Mouse (Mus musculus) CD4-positive, CD25-positive, alpha-beta regulatory T cell, adult 2 months (primary cell): ENCODE results near the gene Rora.

Source experiments
- DNase-seq: peaks from one replicate; pipeline ENCODE4 v3.0.0-alpha.2; 2012; ENCODE audit warnings: low read depth, low spot score

The Rora gene

GRCm38 (mm10) chr9:69290018-69290880, 636.7 kb downstream of the Rora start:
- peak; percentile 61 for DNase-seq

DNA sequence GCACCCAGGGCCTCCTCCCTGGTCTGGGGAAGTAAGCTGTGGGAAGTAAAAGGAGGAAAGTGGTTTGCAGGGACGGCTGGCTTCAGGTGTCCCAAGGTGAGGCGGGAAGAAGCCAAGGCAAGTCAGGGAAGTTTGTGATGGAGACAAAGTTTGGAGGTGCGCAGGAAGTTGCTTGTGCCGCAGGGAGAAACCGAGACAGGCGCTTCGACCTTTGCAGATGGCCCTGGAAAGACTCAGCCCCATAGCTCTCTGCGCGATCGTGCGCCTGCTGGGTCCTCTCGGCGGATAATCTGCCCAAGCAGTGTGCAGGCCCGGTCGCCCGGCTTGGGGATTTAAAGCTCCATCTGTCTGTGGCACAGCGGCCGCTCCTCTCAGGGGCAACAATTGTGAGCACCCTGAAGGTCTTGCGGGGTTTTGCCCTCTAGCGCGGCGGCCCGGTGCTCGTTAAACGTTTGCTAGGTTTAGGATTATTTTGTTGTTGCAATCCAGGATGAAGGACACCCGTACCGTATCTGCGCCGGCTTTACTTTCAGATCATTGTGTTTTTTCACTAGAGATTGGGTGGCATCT, 637.4 kb downstream of the Rora start:
- peak; percentile 53 for DNase-seq

- DNase-seq: no peak
These were observed 637.9 kb downstream of the Rora start for GRCm38 (mm10) chr9:69291451-69291850.

- DNase-seq: no peak
These were observed 638.8 kb downstream of the Rora start for GRCm38 (mm10) chr9:69292353-69292752.

DNA sequence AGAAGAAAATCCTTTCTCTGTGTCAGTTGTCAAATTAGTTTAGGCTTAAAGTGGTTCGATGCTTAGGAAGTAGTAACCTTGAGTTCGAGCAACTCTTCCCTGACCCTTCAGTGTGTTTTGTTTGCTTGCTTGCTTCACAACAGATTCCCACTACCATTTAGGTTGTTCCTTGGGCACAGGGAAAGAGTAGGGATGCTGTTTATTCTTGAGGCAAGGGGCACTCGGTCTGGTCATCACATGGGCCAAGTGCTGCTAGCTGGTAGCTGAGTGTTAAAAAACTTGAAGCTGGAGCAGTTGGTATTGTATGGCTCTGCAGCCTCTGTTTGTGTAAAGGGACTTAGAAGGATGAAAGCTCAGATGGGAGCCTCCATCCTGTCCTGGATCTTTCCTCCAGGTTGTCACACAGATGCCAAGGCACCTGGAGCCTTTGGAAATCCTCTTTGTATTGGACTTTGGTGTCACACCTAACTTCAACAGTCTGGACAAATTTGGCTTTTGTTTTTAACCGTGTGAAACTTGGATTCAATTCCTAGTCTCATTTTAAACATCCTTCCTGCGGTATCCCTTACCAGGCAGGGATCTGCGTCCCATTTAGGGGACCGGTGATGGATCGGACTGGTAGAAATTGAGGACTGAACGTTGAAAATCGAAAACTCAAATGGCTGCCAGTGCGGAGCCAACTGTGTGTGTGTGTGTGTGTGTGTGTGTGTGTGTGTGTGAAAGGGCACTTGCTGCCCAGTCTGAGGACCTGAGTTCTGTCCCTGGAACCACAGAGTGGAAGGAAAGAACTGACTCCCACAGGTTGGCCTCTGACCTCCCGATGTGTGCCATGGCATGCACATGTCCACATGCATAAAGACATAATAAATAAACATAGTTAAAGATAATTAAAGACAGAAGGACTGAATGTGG, 639.4 kb downstream of the Rora start:
- no peak for DNase-seq

- DNase-seq: no peak
These were observed 640.1 kb downstream of the Rora start for GRCm38 (mm10) chr9:69293688-69294074.

DNA sequence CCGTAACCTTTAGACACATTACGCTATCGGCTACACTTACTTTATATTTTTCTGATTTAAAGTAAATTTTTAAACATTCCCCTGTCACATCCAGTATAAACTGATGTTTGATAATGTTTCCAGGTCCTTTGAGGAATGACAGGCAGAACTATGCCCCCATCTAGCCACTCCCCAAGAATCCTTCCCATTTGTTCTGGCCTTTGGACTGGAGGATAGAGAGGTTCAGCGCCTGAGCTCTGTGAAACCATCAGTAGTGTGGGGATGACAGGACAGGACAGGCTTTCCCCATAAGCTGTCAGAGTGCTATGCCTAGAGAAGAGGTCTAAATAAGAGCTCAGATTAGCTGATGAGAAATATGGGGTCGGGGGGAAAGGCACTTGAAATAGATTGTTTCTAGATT, 640.8 kb downstream of the Rora start:
- no peak for DNase-seq

DNA sequence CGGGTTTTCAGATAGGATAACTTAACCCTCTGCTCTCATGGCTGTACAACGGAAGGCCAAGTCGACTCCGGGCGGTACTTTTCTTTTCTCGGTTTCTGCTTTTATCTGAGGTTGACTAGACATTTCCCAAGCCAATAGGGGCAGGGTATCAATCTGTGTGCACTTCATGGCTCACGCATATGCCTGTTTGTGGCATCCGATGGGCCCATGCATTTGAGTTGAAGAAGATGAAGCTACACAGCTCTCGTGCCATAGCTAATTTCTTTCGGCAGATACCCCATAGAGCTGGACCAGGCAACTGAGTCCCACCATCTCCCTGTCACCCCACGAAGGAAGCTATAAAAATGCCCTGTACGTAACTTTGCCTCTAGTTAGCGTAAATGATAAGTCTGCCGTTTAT, 641.3 kb downstream of the Rora start:
- DNase-seq: no peak

DNA sequence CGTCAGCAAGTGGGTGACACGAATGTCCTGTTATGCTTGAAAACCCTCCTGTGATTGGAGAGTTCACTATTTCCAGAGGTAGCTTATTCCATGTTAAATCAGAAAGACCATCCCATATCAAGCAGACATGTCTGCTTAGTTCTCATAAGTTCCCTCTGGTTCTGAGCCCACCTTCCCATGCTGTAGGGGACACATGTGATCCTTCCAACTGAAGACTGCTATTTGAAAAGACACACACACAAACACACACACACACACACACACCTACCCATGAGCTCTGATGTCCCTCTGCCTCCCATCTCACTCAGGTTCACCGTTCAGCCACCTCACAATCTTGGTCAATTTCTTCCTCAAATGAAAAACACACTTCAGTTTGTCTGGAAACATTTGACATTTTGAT, 642.2 kb downstream of the Rora start:
- no peak for DNase-seq

GRCm38 (mm10) chr9:69296418-69296817, 642.8 kb downstream of the Rora start:
- DNase-seq: peak; percentile 79

DNA sequence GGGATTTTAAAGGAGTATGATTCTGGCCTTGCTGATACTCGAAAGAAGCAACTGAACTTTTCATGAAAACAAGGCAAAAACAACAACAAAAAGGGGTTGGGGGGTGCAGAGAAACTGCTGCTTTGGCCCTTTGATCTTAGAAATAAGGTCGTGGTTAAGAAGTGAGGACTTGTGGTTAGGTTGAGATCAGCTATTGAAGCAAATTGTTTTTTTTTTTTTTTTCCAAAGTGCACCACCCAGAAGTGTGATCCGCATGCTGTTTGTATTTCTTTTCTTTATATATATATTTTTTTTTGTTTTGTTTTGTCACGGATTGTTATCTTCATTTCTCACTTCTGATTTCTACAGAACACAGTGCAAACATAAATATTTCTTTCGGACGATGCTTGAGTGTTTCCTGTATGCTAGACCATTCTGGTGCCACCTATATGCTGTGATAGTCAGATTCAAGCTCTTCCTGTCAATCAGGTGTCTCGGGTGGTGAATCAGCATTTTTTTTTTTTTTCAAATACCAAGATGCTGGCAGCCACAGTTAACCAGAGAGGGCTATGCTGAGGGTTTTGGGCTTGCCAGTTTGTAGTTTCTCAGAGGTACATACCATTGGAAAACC, 644.3 kb downstream of the Rora start:
- peak; percentile 64 for DNase-seq

- no peak for DNase-seq
These were observed 645.2 kb downstream of the Rora start for GRCm38 (mm10) chr9:69298566-69299335.

DNA sequence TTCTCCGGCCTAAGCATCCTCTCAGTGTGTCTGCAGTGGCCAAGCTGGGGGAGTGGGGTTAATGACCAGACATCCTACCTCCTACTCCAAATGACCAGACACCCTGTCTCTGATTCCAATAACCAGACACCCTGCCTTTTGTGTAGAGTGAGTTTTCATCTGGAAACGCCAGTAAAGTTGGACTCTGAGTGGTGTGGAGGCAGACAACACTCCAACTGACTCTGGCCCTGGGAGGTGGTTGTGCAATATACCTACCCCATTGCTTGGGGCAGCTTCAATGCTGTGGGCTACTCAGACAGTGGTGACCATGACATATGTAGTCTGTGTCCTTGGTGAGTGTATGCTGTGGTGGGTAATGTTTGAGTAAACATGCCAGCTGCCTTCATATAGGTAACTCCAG, 645.9 kb downstream of the Rora start:
- DNase-seq: no peak

DNA sequence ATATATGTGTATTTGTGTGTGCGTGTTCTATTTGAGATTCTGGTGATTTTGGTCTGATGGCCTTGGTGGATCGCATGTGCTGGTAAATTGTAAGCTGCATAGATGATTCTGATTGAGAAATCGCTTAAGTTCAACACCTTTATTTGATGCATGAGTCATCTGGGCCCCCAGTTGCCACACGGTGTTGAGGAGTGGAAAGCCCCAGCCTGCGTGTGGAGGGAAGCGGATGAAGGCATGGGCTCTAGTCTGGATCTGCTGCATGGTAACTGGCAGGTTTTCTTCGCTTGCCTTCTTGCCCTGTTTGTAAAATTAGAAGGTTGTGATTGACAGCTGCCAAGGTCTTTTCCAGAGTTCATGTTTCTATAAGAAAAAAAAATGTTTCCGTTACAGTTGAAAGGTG, 646.7 kb downstream of the Rora start:
- DNase-seq: peak; percentile 82

DNA sequence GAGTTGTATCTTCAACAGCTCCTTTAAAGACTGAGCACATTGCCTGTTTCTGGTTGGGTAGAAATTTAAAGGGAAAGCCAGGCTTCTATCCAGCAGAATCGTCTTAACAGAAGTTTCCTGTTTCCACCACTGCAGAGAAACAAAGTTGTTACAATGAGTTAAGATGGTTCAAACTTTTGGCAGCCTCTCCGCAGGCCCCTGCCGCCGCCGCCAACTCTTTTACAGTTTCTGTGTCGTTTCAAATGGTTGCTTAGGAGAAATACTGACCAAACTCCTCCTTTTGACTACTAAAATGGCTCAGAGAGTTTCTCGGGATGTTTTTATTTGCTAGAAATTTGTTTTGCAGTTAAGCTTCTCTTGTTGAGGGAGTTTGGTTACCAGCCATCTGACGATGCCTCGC, 647.9 kb downstream of the Rora start:
- peak; percentile 38 for DNase-seq

DNA sequence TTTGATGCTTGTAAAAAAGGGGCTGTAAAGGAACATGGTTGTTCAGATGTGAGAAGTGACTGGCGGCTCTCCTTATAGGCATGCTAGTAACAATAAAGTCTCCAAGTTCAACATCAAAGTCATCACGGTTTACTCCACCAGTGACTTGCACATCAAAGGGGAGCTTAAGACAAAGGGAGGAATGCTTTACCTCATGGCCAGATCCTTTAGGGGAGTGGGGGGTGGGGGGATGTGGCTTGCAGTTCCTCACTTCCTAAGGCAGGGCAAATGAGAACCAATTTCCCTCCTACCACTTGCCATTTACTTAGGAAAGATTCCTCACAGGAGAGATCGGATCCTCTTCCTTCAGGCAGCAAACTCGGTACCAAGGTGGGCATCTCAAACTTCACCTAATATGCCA, 648.4 kb downstream of the Rora start:
- peak; percentile 34 for DNase-seq

DNA sequence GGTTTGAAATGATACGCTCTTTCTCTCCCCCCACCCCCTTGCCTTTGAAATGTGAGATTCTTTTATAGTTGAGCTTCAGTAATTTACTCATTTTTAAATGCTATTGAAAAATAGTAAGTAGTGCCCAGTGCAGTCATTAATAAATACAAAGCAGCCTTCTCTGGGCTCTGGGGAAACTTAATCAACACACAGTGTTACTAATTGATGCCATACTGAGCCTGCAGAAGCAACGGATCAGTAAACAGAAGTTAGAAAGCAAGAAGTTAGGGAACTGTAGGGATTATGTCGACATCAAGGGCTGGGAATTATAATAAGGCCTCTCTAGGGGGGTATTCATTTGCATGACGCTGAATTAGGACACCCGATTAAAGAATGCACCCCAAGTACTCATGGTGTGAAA, 649.3 kb downstream of the Rora start:
- no peak for DNase-seq

- no peak for DNase-seq
These were observed 649.9 kb downstream of the Rora start for GRCm38 (mm10) chr9:69303346-69303944.

GRCm38 (mm10) chr9:69303962-69304361, 650.4 kb downstream of the Rora start:
- DNase-seq: no peak

DNA sequence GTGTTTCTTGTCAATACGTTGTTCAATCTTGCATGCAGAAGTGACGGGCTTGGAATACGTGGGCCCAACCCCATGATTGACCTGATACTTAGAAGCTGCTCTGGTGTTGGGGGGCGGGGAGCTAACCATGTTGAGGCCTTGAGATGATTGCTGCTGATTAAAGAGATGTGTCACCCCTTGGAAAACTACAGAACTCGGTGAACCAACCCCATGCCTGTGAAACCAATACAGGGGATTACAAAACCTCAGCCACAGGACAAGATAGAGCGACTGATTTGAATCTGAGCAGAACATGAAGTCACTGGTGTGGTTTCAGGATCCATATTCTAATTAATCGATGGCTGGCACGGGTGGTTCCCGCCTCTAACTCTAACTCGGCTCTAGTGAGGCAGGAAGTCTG, 650.9 kb downstream of the Rora start:
- peak; percentile 62 for DNase-seq

- no peak for DNase-seq
These were observed 651.4 kb downstream of the Rora start for GRCm38 (mm10) chr9:69304991-69305390.
